Mouse (Mus musculus) heart, postnatal 0 days (tissue): ENCODE measurements around the gene Hps1. TPM values are rescaled to one million over a fixed set of nuclear protein-coding genes. Genes with fewer than 3 reads are reported as not detected.

ENCODE experiments used
- ATAC-seq: fragments of 200-750 bp; cut with Nextera tagmentation; 2 replicates; pipeline ENCODE4 v1.8.0; 2017; ENCODE audit warnings: low read depth, moderate number of reproducible peaks, moderate library complexity; ENCODE audit not compliant: insufficient read depth
- DNase-seq: peaks from one replicate; pipeline ENCODE4 v3.0.0-alpha.2; 2016; ENCODE audit warnings: low spot score
- H3K27ac ChIP-seq: fragments of 300-500 bp; sonication (generic); 2 replicates; pipeline ENCODE4 v1.5.1; 2014; ENCODE audit warnings: low read depth, mild to moderate bottlenecking
- H3K27me3 ChIP-seq: fragments of 300-500 bp; sonication (generic); 2 replicates; pipeline ENCODE4 v1.6.1; 2014; ENCODE audit warnings: low read length, mixed read lengths; ENCODE audit not compliant: control insufficient read depth, insufficient read depth
- H3K36me3 ChIP-seq: fragments of 300-500 bp; sonication (generic); replicated peaks from 2 replicates; pipeline ENCODE4 v1.6.1; 2014; ENCODE audit warnings: low read length, mixed read lengths; ENCODE audit not compliant: control insufficient read depth, insufficient read depth
- H3K4me1 ChIP-seq: fragments of 300-500 bp; sonication (generic); 2 replicates; pipeline ENCODE4 v1.6.1; 2014; ENCODE audit warnings: antibody characterized with exemption; ENCODE audit not compliant: control insufficient read depth, insufficient read depth
- H3K4me2 ChIP-seq: fragments of 300-500 bp; sonication (generic); 2 replicates; pipeline ENCODE4 v1.6.1; 2014; ENCODE audit warnings: low read depth, mild to moderate bottlenecking, low read length, moderate library complexity
- H3K4me3 ChIP-seq: fragments of 300-500 bp; sonication (generic); 2 replicates; pipeline ENCODE4 v1.5.1; 2014; ENCODE audit warnings: low read depth, low read length
- H3K9ac ChIP-seq: fragments of 300-500 bp; sonication (generic); replicated peaks from 2 replicates; pipeline ENCODE4 v1.6.1; 2014; ENCODE audit warnings: low read depth, low read length, mixed read lengths
- H3K9me3 ChIP-seq: fragments of 300-500 bp; sonication (generic); replicated peaks from 2 replicates; pipeline ENCODE4 v1.6.1; 2016; ENCODE audit warnings: low read length; ENCODE audit not compliant: control insufficient read depth
- CTCF ChIP-seq: IDR thresholded peaks from 2 replicates; pipeline ENCODE4 v1.5.1; 2016; ENCODE audit warnings: antibody characterized with exemption, control low read depth, low read depth
- EP300 ChIP-seq: IDR thresholded peaks from 2 replicates; pipeline ENCODE4 v1.6.1; 2016; ENCODE audit warnings: antibody characterized with exemption, low read depth
- WGBS: fragments of 180-500 bp; shearing (Covaris S2); extraction: QIAGEN DNeasy Blood & Tissue Kit; methylation state at CpG from one replicate; pipeline ENCODE4 v1.1.7; 2014; 5-methylcytosine and 5-hydroxymethylcytosine counted together
- polyA plus RNA-seq: library from polyadenylated mRNA; unstranded; fragments of >200 nt; fragmentation: Nextera tagmentation; extraction: Ambion mirVana; gene quantifications from 2 replicates; pipeline ENCODE4 v1.2.1, GENCODE M21; 2015
- total RNA-seq: library from RNA; depleted of rRNA; stranded (reverse); fragments of >200 nt; gene quantifications from 2 replicates; pipeline ENCODE4 v1.2.3, GENCODE M21; 2014; ENCODE audit warnings: low replicate concordance

Hps1 gene
- total and polyA plus RNA-seq, 2 experiments from 2014 or later = 3.2 to 9.4 TPM

DNA sequence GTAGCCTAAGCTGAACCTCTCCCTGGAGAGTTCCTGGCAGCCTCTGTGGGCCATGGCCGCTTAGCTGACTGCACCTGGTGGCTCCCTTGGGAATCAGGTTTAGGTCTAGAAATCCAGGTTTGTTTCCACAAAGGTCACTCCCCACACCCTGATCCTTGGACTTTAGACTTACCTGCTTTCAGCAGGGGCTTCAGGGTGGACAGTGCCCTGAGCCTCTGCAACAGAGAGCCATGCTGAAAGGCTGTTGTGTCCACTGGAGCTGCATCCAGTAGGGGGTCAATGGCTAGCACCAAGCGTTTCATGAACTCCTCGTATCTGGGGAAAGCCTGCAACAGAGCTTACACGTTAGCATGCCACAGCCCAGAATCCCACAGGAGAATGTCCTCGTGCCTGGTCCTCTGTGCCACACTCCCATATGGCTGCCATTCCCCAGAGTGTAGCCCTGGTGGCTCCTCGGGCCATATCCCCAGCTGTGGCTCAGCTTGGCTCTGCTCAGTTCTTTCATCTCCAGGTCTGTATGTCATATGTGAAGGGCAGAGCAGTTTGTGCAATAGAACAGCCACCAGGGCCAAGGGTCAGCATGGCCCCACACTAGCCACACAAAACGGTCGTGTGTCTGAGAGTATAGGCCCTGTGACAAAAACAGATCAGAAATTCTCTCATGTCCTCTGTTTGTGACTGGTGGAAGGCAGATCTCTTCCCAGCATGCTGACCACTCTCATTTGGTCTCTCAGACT is 39.4 kb downstream of the Hps1 start:
- Histone ChIP-seq H3K9ac (no peak overlapping the region), H3K4me2 (no peak overlapping the region), H3K9me3 (no peaks in the 10 kb centered on the region), H3K4me3 (no peak overlapping the region), H3K36me3 (no peaks in the 10 kb centered on the region), H3K27ac (no peak overlapping the region), H3K27me3 (0 out of 2 replicates have a peak, but pooled peaks cover 6% of the 10 kb centered on the region), H3K4me1 (0 out of 2 replicates have a peak, but pooled peaks cover 4% of the 10 kb centered on the region)
- WGBS = 82% methylated on average over 8 of the region's 8 CpGs
- DNase-seq (no peak), ATAC-seq (no peak)
- TF ChIP-seq EP300 (no peak), CTCF (no peak)

DNA sequence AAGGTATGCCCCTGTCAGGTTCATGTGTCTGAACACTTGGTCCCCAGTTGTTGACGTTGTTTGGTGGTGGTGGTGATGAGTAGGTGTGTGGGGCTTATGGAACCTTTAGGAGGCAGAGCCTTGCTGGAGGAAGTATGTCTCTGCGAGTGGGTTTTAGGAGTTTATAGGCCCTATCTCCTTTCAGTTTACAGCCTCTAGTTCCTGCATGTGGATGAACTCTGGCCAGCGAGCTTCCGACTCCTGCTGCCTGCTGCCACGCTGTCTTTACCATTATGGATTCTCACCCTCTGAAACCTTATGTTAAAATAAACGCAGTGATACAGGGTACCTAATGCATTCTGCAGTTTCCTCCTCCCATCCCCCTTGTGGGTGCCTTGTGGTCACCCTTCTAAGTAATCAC is 40.0 kb downstream of the Hps1 start:
- no peak for DNase-seq
- 81% methylated on average over 6 of the region's 6 CpGs for WGBS
- no peak for ATAC-seq
- no peak overlapping the region for H3K4me2 ChIP-seq
- H3K9ac ChIP-seq = no peak overlapping the region
- 0 out of 2 replicates have a peak, but pooled peaks cover 6% of the 10 kb centered on the region for H3K27me3 ChIP-seq
- H3K9me3 ChIP-seq = no peaks in the 10 kb centered on the region
- no peaks in the 10 kb centered on the region for H3K36me3 ChIP-seq
- H3K4me3 ChIP-seq = no peak overlapping the region
- no peak for TF ChIP-seq CTCF
- TF ChIP-seq EP300 = no peak
- no peak overlapping the region for H3K27ac ChIP-seq
- H3K4me1 ChIP-seq = 0 out of 2 replicates have a peak, but pooled peaks cover 4% of the 10 kb centered on the region

DNA sequence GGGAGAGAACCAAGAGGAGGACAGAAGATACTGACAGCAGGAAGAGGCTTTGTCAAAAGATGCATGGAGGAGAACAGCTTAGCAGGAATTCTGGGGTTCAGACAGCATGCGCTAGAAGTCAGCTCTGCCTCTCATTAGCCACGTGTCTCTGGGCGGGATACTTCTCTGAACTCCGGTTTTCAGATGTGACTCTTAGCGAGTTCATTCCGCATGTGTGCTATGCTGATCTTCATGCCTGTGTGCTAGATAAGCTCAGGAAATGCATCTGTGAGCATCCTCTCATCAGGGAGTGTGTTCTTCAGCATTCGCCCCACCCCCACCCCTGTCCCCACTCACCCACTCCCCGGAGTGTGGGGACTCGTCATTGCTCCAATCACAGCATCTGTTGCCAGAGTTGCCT is 42.0 kb downstream of the Hps1 start:
- Histone ChIP-seq H3K27me3 (0 out of 2 replicates have a peak, but pooled peaks cover 6% of the 10 kb centered on the region), H3K27ac (no peak overlapping the region), H3K9me3 (no peaks in the 10 kb centered on the region), H3K4me1 (0 out of 2 replicates have a peak, but pooled peaks cover 4% of the 10 kb centered on the region), H3K36me3 (no peaks in the 10 kb centered on the region), H3K9ac (no peak overlapping the region), H3K4me2 (no peak overlapping the region), H3K4me3 (no peak overlapping the region)
- TF ChIP-seq CTCF = no peak
- TF ChIP-seq EP300 = no peak
- 68% methylated on average over 9 of the region's 9 CpGs for WGBS
- DNase-seq (no peak), ATAC-seq (no peak)

DNA sequence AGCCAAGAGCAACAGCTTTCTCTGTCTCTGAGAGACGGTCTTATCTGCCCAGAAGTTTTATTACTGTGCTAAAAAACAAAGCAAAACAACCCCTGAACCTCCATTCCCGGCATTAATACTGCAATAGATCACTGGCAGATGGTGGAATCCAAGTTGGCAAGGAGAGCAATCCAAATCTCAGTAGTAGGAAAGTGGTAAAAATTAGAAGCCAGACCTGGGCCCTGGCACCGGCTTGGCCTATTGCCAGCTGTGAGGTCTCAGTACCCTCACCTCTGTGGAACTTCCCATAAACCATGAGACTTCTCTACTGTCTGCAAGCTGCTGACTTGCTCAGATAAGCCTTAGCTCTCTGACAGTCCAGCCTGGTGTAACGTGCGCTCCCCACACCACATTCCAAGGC is 44.8 kb downstream of the Hps1 start:
- Histone ChIP-seq H3K4me3 (no peak overlapping the region), H3K9me3 (no peaks in the 10 kb centered on the region), H3K9ac (no peak overlapping the region), H3K27ac (no peak overlapping the region), H3K36me3 (no peaks in the 10 kb centered on the region), H3K4me1 (no peaks in the 10 kb centered on the region), H3K27me3 (no peaks in the 10 kb centered on the region), H3K4me2 (no peak overlapping the region)
- ATAC-seq = no peak
- no peak for TF ChIP-seq CTCF
- TF ChIP-seq EP300 = no peak
- WGBS = 59% methylated on average over 5 of the region's 5 CpGs
- no peak for DNase-seq

DNA sequence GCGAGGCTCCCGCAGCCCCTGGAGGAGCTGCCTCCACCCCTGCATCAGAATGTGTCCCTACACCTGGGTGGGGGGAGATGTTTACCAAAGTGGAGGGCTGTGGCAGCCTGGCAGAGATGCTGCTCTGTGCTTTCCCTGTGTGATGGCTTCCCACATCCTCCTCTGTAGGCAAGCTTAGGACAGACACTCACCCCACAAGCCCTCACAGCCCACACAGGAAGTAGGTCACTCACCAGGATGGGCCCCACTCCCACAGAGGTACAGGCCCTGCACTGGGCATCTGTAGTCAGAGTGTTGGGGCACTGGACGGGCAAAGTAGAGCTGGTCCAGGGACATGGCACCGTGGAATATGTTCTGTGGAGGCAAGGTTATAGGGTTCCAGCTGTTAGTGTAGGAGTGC is 52.4 kb downstream of the Hps1 start:
- H3K9ac ChIP-seq = no peak overlapping the region
- TF ChIP-seq CTCF (no peak), EP300 (no peak)
- DNase-seq = no peak

DNA sequence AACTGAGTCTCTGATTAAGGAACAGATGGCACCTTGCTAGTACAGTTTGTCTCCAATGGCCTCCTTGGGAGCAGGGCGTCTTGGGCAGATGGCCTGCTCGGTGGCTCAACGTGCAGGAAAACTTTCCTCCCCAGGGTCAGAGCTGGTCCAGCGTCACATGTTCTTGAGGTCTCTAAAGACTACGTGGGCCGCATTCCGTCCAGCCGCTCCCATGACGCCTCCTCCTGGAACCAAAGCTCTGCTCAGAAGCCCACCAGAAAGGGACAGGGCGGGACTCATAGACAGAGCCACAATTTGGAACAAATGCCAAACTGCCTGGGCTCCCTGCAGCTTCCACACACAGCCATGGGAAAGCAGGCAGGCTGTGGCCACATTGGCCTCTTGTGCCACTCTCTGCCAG is 53.0 kb downstream of the Hps1 start:
- no peak for TF ChIP-seq EP300
- no peak for TF ChIP-seq CTCF
- no peak overlapping the region for H3K4me2 ChIP-seq
- WGBS = 88% methylated on average over 10 of the region's 10 CpGs
- no peaks in the 10 kb centered on the region for H3K36me3 ChIP-seq
- DNase-seq (no peak), ATAC-seq (no peak)
- H3K4me3 ChIP-seq = no peak overlapping the region
- H3K27me3 ChIP-seq = no peaks in the 10 kb centered on the region
- no peak overlapping the region for H3K27ac ChIP-seq
- no peaks in the 10 kb centered on the region for H3K9me3 ChIP-seq
- H3K9ac ChIP-seq = no peak overlapping the region
- H3K4me1 ChIP-seq = no peaks in the 10 kb centered on the region

More for the DNA sequence above, 52.4 kb downstream of the Hps1 start:
- Histone ChIP-seq H3K4me3 (no peak overlapping the region), H3K27me3 (no peaks in the 10 kb centered on the region), H3K36me3 (no peaks in the 10 kb centered on the region), H3K4me1 (no peaks in the 10 kb centered on the region), H3K27ac (no peak overlapping the region), H3K9me3 (no peaks in the 10 kb centered on the region), H3K4me2 (no peak overlapping the region)
- no peak for ATAC-seq
- WGBS = 78% methylated on average over 4 of the region's 4 CpGs
